Mouse (Mus musculus) heart, adult 8-10 months (tissue): ENCODE measurements around the gene Yif1b. TPM values are rescaled to one million over a fixed set of nuclear protein-coding genes. Genes with fewer than 3 reads are reported as not detected.

Experiments used
- DNase-seq: peaks from one replicate; pipeline ENCODE4 v3.0.0; 2022; ENCODE audit warnings: low spot score
- total RNA-seq, 4 experiments: library from RNA; stranded (reverse); gene quantifications; 2 replicates each; pipeline ENCODE4 v1.2.4; 2022

Yif1b gene
- total RNA-seq, 4 experiments from 2014 or later, result 66.2 to 78.1 (median 70.0) TPM

DNA sequence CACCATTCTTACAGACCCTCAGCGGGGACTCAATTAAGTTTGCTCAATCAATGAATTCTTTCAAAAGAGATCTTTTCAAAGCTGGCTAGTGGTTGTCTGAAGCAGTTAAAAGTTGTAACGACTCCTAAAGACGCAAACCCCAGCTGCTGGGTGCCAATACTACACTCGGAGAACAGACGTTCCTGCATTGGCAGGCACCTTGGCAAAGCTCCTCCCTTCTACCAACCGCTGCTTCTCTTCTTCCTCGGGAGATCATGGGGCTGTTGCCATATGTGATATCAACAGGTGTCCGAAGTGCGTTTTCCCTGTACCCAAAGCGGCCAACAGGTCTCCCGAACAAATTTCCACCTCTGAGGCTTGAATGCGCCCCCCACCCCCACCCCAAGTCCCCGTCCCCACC, 42.7 kb downstream of the Yif1b start:
- DNase-seq, result no peak

DNA sequence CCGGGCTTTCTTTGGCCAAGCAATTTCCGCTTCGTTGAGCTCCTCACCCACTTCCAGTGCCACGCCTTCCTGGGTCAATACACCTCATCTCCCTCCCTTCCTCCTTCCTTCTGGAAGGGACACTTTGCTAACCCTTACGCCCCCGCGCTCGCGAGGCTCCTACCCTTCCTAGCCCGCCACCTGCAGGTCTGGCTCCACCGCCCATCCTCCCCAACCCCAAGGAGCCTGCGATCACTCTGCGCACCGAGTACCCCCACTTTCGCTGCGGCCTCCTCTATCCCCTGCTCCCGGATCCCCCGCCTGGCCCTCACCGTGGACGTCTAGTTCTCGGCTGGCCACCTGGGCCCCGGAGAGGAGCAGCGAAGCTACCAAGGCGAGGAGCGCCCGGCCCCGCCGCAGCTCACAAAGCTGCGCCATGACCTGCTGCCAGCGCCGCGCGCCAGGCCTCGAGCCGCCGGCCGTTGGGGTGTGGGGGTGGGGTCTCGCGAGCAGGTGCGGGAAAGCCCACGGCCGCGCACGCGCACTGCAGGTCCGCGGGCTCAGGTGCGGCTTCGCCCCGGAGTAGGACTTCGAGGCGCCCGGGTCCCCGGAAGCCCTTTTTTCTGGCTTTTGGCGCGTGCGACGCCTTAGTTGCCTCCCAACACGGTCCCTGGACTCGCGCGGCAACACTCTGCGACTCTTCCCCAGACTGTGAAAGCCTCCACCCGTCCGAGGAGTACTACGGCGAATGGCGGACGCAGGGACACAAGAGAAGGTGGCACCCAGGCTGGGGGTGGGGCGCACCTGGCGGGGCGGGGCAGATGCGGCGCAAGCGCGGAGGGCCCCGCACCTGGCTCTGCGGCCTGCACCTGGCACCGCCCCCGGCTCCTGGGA, 43.3 kb downstream of the Yif1b start, which contains the start of gene Spint2:
Gene Spint2 (minus strand): TSS at position 712 of the 873 bp plus-strand sequence.
- DNase-seq, result no peak

DNA sequence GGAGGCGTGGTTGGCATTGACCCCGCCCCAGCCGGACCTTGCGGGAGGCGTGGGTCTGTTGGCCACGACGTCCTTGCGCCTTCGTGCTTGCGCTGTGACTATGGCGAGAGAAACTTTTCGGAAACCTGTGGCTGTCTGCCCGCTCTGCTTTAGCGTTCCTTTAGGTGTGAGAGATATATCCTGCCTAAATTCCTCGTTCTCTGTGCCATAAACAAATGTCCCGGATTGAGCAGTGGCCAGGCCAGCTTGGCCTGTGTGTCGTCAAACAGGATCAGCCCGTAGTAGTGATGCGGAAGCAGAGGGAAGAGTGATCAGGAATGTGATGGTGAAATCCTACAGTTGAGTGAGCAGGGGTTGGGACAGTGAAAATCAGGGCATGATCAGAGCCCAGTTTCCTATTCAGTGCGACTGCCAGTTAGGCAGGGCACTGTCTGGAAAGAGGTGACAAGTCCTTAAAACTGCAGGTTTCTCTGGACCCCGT, 44.0 kb downstream of the Yif1b start:
- no peak for DNase-seq

DNA sequence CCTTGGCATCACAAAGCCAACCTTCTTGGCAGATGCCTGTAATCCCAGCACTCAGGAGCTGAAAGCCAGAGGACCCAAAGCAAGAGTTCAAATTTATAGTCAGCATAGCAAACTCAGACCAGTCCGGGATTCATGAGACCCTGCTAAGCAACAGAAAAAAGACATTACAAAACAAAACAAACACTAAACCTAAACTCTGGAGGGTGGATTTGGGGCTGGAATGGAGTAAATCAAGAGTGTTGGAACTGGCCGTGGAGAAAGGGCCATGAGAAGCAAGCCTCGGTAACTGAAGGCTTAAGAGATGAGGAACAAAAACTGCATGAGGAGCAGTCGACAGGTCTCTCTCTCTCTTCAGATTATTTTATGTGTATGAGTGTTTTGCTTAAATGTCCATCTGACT, 45.7 kb downstream of the Yif1b start:
- no peak for DNase-seq

DNA sequence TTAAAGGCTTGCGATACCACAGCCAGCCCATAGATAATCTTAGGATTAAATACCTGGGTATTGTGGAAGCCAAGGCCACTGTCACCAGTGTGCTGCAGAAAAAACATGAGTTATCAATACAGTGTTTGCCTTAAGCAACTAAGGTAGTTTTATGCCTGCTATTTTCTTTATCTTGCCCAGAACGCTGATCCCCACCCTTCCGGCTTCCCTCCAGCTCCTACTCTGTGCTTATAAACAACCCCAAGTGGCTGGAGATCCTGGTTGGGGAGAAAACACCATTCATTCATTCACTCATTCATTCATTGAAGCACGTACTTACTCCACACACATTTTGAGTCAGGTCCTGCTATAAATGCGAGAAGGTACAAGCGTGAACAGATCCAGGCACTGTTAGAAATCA, 46.4 kb downstream of the Yif1b start:
- DNase-seq, result no peak

DNA sequence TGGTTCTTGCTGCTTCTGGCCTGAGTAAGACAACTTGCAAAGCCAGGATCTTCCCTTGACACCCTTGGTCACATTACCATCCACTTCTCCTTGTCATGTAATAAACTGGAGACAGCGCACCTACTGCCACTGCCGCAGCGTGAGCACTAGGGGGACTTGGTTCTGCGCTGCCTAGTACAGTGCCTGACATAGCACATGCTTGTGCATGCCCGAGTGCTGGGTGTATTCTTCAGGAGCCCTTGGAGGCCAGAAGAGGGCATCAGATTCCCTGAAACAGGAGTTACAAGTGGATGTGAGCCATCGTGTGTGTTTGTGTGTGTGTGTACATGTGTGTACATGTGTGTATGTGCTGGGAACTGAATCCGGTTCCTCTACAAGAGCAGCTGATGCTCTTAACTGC, 49.4 kb downstream of the Yif1b start:
- DNase-seq, result no peak

DNA sequence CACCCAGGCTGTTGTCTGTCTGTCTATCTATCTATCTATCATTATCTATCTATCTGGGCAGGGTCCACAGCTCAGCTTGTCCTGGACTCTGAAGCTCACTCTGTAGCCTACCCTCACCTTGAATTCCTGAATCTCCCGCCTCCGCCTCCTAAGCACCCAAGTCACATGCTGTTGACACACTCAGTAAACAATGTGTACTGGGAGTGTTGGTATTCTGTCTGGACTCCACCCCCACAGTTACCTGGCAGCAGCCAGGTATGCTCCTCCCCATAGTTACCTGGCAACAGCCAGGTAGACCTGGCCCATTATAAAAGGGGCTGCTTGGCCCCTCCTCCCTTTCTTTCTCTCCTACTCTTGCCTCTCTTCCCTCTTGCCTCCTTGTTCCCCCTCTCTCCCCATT, 50.0 kb downstream of the Yif1b start:
- DNase-seq, result no peak

DNA sequence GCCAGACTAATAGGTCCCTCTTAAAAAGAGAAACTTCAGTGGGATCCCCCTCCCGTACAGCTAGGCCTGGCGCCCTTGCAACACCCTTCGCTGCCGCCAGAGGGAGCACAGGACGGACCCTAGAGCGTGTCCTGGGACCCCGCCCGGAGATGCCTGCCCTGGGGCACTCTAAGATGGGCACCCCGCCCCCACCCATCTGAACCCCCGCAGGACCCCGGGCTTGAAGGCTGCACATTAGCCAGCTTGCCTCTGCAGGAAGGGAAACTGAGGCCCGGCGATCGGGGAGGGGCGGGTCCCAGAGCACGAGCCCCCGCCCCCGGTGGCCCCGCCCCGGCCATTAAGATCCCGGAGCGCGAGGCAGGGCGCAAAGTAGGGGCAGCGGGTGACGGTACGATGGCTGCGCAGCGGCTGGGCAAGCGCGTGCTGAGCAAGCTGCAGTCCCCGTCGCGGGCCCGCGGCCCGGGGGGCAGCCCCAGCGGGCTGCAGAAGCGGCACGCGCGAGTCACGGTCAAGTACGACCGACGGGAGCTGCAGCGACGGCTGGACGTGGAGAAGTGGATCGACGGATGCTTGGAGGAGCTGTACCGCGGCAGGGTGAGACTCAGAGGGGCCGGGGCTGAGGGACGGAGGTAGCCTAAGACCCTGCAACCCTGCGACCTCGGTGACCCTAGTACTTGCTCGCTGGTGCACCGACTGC, 51.0 kb downstream of the Yif1b start, which contains the start of gene Ppp1r14a:
Gene Ppp1r14a (plus strand): TSS at position 367 of the 697 bp plus-strand sequence.
- peak; percentile 65 for DNase-seq

DNA sequence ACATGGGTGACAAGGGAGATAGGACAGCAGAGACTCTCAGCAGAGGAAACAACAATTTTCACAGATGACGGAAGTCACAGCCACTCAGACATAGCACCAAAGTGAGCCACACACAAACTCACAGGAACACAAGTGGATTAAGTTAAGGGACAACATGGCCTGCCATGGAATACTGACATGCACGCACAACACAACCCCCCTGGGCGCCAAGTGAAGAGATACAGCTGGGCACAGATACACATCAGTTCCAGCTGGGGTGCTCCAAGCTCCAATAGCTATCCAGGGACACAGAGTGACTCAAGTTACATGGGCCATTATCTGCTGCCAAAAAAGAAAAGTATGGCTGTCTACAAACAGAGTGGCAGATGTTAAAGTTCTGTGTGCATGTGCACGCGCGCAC, 51.7 kb downstream of the Yif1b start:
- DNase-seq, result no peak

DNA sequence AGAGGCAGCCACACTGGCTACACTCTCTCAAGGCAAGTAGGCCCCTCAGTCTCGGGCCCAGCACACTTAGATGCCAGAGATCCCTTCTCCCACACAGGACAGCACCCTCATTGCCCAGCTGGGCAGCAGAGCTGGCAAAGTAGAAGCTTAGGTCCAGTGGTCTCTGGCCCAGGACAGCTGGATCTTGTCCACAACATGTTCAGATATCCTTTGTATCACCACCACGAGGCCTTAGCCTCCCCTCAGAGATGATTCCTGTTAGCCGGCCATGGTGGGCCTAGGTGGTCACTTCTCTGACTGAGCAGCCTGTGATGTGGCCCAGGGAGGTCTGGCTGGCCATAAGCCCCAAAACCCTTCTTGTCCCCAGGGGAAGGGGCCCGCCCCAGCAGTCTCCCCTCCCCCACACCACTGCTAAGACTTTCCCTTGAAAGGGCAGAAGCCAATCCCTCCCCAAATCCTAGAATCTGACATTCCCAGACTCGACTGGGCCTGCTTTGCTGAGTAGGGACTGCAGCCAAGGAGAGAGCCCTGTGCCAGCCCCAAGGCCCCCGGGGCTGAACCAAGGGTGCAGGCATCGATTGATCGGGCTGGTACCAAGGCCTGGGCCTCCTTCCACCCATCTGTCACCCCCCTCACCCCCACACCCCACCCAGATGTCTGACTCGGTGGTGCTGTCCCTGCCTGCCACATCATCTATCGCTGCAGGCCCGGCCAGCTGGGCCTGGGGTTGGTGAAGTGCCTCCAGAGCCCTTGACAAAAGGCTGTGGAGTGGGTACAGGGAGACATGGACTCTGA, 52.8 kb downstream of the Yif1b start:
- DNase-seq, result no peak

DNA sequence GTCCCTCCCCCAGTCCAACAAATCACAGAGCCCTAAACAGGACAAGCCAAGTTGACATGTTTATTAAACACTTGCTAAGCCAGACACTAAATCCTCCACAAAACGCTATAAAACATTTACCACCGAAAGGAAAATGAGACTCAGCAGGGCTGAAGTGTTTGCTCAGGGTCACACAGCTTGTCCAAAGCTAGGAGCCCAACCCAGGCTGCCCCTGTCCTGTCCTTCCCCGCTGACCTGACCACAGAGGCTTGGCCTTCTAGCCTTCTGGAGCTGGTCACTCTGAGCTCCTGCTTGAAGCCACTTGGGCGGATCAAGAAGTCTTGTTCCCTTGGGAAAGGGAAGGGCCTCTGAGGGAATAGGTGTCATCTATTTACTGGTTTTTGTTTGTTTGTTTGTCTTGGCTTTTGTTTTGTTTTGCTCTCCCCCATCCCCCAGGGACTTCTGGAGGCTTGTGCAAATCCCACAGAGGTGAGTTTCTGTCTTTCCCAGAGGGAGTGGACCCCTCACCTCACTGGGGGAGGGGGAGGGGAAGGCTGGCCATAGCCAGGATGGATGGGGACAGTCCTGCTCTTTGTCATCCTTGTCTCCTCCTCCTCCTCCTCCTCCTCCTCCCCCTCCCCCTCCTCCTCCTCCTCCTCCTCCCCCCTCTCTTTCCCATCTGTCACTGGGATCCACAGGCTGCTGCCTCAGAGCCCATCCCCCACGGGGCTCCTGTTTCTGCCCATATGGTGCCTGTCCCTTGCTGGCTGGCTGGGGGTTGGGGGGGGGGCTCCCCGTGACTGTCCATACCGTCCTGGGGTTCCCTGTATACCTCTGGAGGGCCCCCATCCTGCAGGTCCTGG, 53.7 kb downstream of the Yif1b start:
- DNase-seq, result no peak

DNA sequence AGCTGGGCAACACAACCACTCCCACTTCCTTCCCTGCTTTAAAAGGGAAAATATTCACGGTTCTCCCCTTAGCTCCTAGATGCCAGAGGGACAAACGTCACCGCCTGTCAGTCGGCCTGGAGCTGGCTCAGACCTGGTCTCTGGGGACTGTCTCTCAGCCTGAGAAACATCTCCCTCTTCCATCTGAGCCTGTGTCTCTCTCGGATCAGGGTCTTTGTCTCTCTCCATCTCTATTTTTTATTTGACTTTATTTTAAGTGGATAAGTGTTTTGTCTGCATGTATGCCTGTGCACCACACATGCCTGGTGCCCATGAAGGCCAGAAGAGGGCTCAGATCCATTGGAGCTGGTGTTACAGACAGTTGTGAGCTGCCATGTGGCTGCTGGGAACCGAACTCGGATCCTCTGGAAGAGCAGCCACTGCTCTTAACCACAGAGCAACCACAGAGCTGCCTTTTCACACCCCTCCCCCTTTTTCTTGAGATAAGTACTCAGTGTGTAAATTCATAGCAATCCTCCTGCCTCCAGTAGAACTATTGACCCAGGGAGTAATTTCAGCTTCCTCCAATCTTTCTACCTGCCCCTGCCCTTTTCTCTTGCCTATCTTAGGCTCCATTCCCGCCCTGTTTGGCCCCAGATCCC, 54.4 kb downstream of the Yif1b start:
- DNase-seq, result peak; percentile 63

DNA sequence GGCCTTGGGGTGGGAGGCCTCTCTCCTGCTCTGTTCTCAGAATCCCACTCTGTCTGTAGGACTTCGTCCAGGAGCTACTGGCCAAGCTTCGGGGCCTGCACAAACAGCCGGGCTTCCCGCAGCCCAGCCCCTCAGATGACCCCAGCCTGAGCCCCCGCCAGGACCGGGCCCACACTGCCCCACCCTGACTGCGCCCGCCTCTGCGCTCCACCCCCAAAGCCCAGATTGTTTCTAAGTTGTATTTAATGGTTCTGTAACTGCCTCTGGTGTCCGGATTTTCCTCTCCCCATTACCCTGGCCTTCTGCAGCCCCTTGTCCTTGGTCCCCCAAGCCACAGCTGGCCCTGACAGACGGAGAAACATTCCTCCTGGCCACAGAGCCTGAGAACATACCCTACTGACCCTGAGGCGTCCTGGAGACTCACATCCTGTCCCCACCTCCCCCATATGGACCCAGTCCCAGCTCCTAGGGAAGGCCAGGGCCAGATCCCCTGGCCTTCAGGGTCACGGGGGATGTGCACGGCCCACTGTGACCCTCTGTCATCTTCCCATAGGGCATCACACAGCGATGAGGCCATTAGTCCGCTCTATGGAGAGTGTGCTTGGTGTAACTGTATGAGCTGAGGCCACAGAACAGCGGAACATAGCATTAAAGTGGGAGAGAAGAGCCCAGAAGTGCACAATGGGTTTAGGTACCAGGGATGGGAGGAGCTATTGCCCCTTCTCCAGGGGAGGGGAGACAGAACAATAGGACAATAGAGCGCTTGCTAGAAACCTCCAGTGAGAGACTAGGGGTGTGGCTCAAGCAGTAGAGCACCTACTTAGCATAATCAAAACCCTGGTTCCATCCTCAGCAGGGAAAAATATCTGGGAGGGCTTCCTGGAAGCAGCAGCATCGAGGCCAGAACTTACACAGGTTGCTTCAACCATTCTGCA, 55.3 kb downstream of the Yif1b start:
- peak; percentile 42 for DNase-seq

DNA sequence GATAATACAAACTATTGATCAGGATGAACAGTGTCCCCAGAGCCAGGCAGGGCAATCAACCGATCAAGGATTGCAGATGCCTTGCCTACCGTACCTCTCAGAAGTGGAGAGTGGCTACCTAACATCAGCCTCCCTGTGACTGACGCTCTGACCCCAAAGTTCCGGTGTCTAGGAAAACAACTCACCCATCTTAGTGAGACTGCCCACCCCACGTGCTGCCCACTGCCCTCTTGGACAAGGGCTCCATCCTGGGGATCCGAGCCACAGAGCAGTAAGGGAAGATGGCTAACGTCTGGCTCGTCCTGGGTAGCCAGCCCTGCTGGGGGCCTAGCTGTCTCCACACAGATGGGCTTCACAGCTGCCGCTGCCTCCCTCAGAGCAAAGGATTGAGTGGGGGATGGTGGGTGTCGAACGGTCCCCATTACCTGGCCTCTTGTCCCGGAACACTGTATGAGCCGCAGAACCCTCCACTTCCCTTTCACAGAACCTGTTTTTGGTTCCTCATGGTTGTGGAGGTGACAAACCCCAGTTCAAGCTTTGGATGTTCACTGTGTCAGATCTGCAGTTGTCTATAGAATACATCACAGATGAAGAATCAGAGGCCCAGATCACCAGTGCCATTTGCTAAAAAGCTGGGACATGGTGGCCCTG, 56.1 kb downstream of the Yif1b start:
- DNase-seq, result no peak

DNA sequence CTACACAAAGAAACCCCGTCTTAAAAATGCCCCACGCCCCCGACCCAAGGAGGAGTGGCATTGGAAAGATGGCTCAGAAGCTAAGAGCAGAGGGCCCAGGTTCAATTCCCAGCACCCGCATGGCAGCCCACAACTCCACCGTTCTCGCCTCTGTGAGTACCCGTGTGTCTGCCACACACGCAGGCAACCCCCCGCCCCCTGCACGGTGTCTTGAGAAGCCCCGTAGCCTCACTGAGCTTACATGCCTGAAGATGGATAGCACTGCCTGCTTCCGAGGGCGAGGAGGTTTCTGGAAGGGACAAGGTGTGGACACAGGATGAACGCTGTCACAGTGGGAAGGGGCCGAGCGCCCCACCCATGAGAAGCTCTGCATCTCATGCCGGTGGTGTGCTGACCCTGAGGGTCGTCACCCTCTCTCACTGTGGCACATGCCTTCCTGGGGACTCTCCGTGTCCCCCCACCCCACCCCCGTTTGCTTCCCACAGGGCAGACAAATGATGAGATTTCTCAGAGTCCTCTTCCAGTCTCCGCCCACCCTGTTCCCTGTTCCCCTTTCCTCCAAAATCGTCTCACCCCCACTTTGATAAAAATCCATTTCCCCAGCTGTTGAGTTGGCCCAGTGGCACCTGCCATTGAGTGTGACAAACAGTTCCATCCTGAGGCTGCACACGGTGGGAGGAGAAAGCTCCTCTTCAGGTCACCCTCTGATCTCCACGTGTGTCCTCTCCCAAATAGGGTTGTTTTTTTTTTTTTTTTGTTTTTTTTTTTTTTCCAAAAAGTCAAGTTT, 57.9 kb downstream of the Yif1b start:
- DNase-seq, result no peak

DNA sequence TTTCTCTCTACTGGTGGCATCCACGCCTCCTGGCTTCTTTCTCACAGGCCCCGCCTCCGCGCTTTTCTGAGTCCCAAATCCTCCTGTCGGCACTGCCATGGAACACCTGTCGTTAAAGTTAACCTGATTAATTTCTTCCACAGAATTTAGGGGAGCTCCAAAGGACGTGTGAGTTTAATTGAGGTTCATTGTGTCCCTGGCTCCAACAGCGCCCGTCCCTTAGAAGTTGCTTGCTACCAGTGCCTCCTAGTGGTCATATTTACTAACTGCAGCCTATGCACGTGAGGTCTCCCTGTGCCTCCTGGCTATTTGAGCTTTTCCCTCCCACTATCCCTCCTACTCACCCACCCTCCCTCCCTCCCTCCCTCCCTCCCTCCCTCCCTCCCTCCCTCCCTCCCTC, 58.9 kb downstream of the Yif1b start:
- peak; percentile 71 for DNase-seq
